In genomic region chrX:140980163-140980562, GRCm38 (mm10) we compare ENCODE assay signal across 1 mouse cellular context.
TF ChIP-seq lines count a peak whose summit lies in the region.

No protein-coding gene starts in this region.

TF ChIP-seq in CH12.LX, 34 proteins besides CTCF, POLR2A, EP300 and RAD21 (continued from another document):
- TF ChIP-seq TCF12 (IDR thresholded peaks at IDR 0.05; ENCODE audit: low read depth, low read length) (peak; percentile 51; the same call in 1 of the 2 replicates), MAFK (IDR thresholded peaks at IDR 0.05; ENCODE audit: insufficient replicate concordance, low read length) (no peak), SIN3A (IDR thresholded peaks at IDR 0.05; ENCODE audit: low read length) (no peak), IRF4 (IDR thresholded peaks at IDR 0.05; ENCODE audit: low read depth, low read length) (peak; percentile 42; the same call in 1 of the 2 replicates), MEF2A (IDR thresholded peaks at IDR 0.05; ENCODE audit: borderline replicate concordance, low read depth, low read length) (no peak)
TF ChIP-seq in CH12.LX: peak in this region for 4.
